Mouse (Mus musculus) kidney, adult 2 months (tissue): ENCODE data around the gene Smyd3.

Experiments used
- CTCF ChIP-seq: fragments of 200-500 bp; conservative IDR thresholded peaks from 2 replicates; pipeline ENCODE4 v1.5.1; 2011; ENCODE audit warnings: low read depth, mild to moderate bottlenecking, control low read depth, low read length, moderate library complexity, mixed read lengths; ENCODE audit not compliant: insufficient read depth, insufficient read length
- POLR2A ChIP-seq: fragments of 200-500 bp; IDR thresholded peaks from one replicate; pipeline ENCODE4 v1.6.1; 2011; ENCODE audit warnings: low read depth, low read length, control low read depth

GRCm38 (mm10) chr1:179477157-179477902 lies 40.5 kb downstream of the Smyd3 start:
- TF ChIP-seq CTCF (no peak), POLR2A (no peak)
